Mouse (Mus musculus): Measurements from ENCODE around the gene Zc3h18. TPM values are rescaled to one million over a fixed set of nuclear protein-coding genes. Genes with fewer than 3 reads are reported as not detected.

Zc3h18 gene
- polyA plus RNA-seq, 1 experiment from 2014 or later = 53.9 TPM

DNA sequence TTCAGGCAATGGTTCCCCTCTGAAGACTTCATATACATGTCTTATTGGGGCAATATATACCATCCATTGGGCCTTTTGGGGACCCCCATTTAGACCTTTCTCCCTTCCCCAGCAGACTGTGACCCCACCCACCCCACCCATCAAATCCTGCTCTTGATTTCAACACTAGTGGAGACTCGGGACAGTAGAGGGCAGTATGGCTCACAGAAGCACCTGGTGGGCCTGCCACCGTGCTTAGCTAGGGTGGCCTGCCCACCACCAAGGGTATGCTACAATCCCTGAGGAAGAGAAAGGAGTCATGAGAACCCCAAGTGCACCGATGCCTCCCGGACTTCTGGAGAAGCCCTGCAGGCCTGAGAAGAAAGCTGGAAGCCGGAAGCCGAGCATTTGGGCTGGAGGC lies 37.6 kb upstream of the Zc3h18 start:
- 52% methylated on average over 6 of the region's 6 CpGs for WGBS
- Histone ChIP-seq H3K4me1 (peaks cover 40% of the 10 kb centered on the region), H3K9ac (no peak overlapping the region), H3K27ac (no peak overlapping the region), H3K4me3 (replicated peaks) (no peak overlapping the region), H3K36me3 (peaks cover 42% of the 10 kb centered on the region), H3K27me3 (peaks cover 63% of the 10 kb centered on the region), H3K9me3 (replicated peaks) (no peaks in the 10 kb centered on the region), H3K4me2 (no peak overlapping the region)
- ATAC-seq (replicated peaks; ENCODE audit: low FRiP score) = no peak

DNA sequence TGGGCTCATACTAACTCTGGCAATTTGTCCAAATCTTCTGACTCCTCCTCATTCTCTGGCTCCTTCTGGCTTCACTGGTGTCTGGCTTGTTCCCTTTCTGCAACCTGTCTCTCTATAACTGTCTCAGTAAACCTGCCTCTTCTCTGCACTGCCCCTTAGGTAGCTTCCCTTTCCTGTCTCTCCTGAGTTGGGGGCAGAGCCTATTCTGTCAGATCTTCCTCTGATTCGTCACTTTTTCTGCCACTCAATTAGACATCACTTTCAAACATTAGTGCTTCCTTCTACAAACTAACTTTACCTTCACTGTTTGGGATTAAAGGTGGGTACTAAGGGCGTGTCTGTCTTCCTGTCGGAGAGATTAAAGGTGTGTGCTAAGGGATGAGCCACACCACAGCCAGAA lies 35.6 kb upstream of the Zc3h18 start:
- ATAC-seq (replicated peaks; ENCODE audit: low FRiP score) = no peak
- no peak overlapping the region for H3K4me3 ChIP-seq (replicated peaks)
- H3K27ac ChIP-seq = no peak overlapping the region
- no peak overlapping the region for H3K9ac ChIP-seq
- H3K4me2 ChIP-seq = no peak overlapping the region
- peaks cover 52% of the 10 kb centered on the region for H3K27me3 ChIP-seq
- 92% methylated on average over 3 of the region's 3 CpGs for WGBS
- peaks cover 25% of the 10 kb centered on the region for H3K36me3 ChIP-seq
- H3K9me3 ChIP-seq (replicated peaks) = no peaks in the 10 kb centered on the region
- H3K4me1 ChIP-seq = peaks cover 48% of the 10 kb centered on the region

DNA sequence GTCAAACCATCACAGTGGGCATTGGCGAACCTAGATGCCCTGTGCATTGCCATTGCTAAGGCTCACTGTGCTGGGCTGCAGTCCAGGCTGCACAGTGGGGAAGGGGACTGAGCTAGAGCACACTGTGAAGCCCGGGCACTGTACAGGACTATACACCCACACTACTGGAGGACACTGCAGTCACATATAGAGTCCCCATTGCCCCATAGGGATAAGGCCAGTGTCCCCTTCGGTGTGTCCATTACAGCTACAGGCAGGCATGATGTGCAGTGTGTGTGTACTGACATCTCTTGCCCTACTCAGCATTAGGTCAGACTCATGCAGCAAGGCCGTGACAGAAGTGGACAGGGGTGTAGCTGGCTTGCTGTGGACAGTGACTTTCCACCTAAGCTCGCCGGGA lies 34.6 kb upstream of the Zc3h18 start:
- peaks cover 41% of the 10 kb centered on the region for H3K27me3 ChIP-seq
- H3K36me3 ChIP-seq = peaks cover 15% of the 10 kb centered on the region
- H3K4me1 ChIP-seq = peaks cover 38% of the 10 kb centered on the region
- H3K4me2 ChIP-seq = no peak overlapping the region
- no peak overlapping the region for H3K9ac ChIP-seq
- WGBS = 84% methylated on average over 6 of the region's 6 CpGs
- no peak overlapping the region for H3K4me3 ChIP-seq (replicated peaks)
- H3K9me3 ChIP-seq (replicated peaks) = no peaks in the 10 kb centered on the region
- ATAC-seq (replicated peaks; ENCODE audit: low FRiP score) = no peak
- H3K27ac ChIP-seq = no peak overlapping the region

DNA sequence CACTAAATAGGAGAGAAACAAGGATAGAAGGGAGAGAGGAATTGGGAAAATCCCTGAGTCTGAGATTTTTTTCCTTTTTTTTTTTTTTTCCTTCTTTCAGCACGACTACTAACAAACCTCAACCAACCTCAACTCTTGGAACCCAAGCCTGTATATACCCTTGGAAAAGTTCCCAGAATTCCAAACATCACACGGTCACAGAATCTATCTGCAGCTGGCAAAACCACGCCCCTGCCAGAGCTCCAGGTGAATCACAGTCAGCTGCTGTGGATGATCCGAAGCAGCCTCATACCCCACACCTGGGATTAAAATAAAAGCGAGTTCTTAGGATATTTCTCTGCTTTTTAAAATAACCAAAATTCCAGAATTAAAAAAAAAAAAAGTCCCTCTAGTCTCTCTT lies 34.0 kb upstream of the Zc3h18 start:
- Histone ChIP-seq H3K36me3 (peaks cover 10% of the 10 kb centered on the region), H3K4me3 (replicated peaks) (no peak overlapping the region), H3K4me2 (peak overlapping the region; percentile 65), H3K27me3 (peaks cover 36% of the 10 kb centered on the region), H3K9ac (no peak overlapping the region), H3K9me3 (replicated peaks) (no peaks in the 10 kb centered on the region), H3K27ac (0 out of 2 replicates have a peak overlapping the region, but pooled peaks have one; percentile 3), H3K4me1 (peaks cover 35% of the 10 kb centered on the region)
- no peak for ATAC-seq (replicated peaks; ENCODE audit: low FRiP score)
- WGBS = 41% methylated on average over 5 of the region's 5 CpGs

DNA sequence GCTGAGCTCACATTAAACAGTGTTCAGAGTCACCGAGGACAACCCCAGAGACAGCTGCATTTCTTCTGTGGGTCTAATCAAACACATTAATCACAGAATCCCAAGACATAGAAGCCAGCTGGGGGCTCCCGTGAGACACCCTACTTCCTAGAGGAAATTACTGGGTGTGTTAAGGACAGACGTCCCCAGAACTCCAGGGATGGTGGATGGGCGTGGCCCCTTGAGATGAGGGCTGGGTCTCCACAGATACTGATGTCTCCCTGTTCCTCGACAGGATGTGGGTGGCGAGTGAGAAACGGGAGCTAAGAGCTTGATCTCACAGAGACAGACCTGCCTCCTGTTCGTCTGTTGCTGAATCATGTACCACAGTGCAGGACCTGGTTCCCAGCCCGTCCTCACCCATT lies 33.6 kb upstream of the Zc3h18 start:
- H3K27ac ChIP-seq = 0 out of 2 replicates have a peak overlapping the region, but pooled peaks have one; percentile 3
- H3K36me3 ChIP-seq = peaks cover 5% of the 10 kb centered on the region; the same call in 1 of the 2 replicates
- H3K4me1 ChIP-seq = peaks cover 35% of the 10 kb centered on the region
- H3K9me3 ChIP-seq (replicated peaks) = no peaks in the 10 kb centered on the region
- H3K27me3 ChIP-seq = peaks cover 32% of the 10 kb centered on the region
- peak overlapping the region; percentile 31 for H3K4me3 ChIP-seq (replicated peaks)
- ATAC-seq (replicated peaks; ENCODE audit: low FRiP score) = 0 out of 2 replicates have a peak, but pooled peaks have one; percentile 4
- under 1% methylated on average over 9 of the region's 9 CpGs for WGBS
- peak overlapping the region; percentile 65 for H3K4me2 ChIP-seq
- H3K9ac ChIP-seq = 0 out of 2 replicates have a peak overlapping the region, but pooled peaks have one; percentile 6

DNA sequence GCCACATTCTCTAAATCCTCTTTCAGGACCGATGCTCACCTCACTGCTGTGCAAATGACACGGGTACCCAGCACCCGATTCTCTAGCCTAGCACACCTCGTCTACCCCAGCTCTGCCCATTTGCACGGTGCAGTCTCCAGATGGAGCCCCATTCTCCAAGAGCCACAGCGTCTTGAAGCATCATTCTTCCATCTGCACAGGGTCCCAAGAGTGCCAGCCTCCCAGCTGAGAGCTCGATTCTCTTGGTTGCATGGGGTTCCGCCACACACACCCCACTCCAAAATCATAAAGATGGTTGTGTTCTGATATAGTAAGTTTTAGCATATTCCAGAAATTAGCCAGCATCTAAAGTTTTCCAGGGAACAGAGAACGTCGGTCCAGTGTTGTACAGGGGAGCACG lies 33.1 kb upstream of the Zc3h18 start:
- no peak for ATAC-seq (replicated peaks; ENCODE audit: low FRiP score)
- H3K4me3 ChIP-seq (replicated peaks) = peak overlapping the region; percentile 31
- peaks cover 27% of the 10 kb centered on the region for H3K27me3 ChIP-seq
- peaks cover 4% of the 10 kb centered on the region; the same call in 1 of the 2 replicates for H3K36me3 ChIP-seq
- peak overlapping the region; percentile 65 for H3K4me2 ChIP-seq
- 6% methylated on average over 11 of the region's 11 CpGs for WGBS
- H3K27ac ChIP-seq = no peak overlapping the region
- H3K9ac ChIP-seq = 0 out of 2 replicates have a peak overlapping the region, but pooled peaks have one; percentile 6
- no peaks in the 10 kb centered on the region for H3K9me3 ChIP-seq (replicated peaks)
- H3K4me1 ChIP-seq = peaks cover 35% of the 10 kb centered on the region

DNA sequence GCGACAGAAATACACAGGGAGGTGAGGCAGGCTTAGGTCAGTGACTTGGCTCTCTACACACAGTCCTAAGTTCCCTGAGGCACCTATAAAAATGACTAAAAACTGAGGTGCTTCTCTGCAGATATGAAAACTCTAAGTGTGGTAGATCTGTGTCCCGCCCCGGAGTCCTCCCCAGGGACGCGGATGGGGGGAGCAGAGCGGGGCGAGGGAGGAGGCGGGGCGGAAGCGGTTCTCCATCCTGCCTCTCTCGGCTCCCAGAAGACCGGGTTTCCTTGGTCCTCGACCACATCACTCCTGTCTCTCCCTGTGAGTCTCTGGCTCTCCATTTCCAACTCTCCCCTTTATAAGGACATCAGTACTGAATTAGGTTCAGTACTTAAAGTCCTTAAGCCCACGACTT lies 32.7 kb upstream of the Zc3h18 start:
- Histone ChIP-seq H3K9ac (0 out of 2 replicates have a peak overlapping the region, but pooled peaks have one; percentile 6), H3K36me3 (peaks cover 4% of the 10 kb centered on the region; the same call in 1 of the 2 replicates), H3K4me3 (replicated peaks) (peak overlapping the region; percentile 31), H3K4me1 (peaks cover 35% of the 10 kb centered on the region), H3K9me3 (replicated peaks) (no peaks in the 10 kb centered on the region), H3K27ac (no peak overlapping the region), H3K27me3 (peaks cover 26% of the 10 kb centered on the region), H3K4me2 (peak overlapping the region; percentile 65)
- WGBS = under 1% methylated on average over 14 of the region's 14 CpGs
- ATAC-seq (replicated peaks; ENCODE audit: low FRiP score) = peak; percentile 37; the same call in 1 of the 2 replicates

DNA sequence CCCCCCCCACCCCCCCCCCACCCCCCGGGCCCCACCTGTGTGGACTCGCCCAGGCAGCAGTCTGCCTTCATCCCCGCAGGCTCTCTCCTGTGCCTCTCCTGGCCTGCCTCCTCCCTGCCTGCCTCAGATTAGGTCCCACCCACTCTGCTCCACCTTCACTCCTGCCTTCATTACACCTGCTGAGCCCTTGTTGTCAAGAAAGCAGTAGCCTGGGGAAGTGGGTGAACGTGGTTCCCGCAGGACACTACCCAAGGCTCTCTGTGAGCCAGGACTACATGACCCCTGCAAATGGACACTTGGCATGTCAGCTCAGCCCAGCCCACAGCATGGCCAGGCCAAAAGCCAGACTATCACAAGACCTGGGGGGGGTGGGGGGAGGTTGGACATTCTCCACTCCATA lies 32.2 kb upstream of the Zc3h18 start:
- 2% methylated on average over 2 of the region's 5 CpGs for WGBS
- Histone ChIP-seq H3K27ac (no peak overlapping the region), H3K27me3 (peaks cover 31% of the 10 kb centered on the region), H3K4me2 (peak overlapping the region; percentile 65), H3K4me1 (peaks cover 35% of the 10 kb centered on the region), H3K9me3 (replicated peaks) (no peaks in the 10 kb centered on the region), H3K4me3 (replicated peaks) (no peak overlapping the region; the same call in 1 of the 2 replicates), H3K36me3 (peaks cover 1% of the 10 kb centered on the region; the same call in 1 of the 2 replicates), H3K9ac (no peak overlapping the region)
- ATAC-seq (replicated peaks; ENCODE audit: low FRiP score) = peak; percentile 65

DNA sequence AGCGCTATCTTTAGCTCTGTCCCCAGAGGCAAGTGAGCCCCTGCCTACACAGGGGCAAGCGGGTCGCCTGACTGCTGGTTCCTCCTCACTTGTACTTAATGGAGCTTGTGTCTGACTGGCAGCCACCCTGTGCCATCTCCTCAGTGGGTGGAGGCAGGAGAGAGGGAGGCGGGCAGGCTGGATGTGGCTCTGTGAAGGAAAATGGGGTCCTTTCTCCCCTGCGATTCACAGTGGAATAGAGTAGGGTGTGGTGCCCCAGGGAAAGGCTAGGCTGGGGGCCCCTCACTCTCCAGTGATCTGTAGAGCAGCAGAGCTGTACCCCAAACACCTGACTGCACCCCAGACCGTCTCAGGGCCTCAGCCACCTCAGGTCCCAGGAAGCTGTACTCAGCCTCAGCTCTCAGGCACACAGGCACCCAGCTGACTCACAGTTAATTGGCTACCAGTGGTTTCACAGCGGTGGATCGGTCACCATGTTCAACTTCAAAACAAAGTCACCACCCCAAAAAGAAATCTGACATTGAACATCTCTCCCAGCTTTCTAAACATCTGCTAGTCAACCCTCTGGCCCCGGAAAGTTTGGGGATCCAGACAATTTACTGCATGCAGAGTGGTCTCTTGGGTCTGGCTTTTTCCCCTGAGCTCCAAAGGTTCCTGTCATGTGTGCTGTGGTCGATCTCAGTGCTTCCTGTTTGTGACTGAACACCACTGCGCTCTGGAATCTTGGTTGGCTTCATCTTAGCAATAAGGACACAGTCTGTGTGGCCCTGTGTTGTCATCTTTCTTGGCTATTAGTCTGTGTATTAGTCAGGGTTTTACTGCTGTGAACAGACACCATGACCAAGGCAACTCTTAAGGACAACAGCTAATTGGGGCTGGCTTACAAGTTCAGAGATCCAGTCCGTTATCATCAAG lies 31.0 kb upstream of the Zc3h18 start:
- Histone ChIP-seq H3K27me3 (peaks cover 36% of the 10 kb centered on the region), H3K9ac (no peak overlapping the region), H3K27ac (no peak overlapping the region), H3K36me3 (no peaks in the 10 kb centered on the region), H3K4me3 (replicated peaks) (no peak overlapping the region), H3K9me3 (replicated peaks) (no peaks in the 10 kb centered on the region), H3K4me1 (peaks cover 40% of the 10 kb centered on the region), H3K4me2 (no peak overlapping the region)
- ATAC-seq (replicated peaks; ENCODE audit: low FRiP score) = no peak
- 54% methylated on average over 12 of the region's 12 CpGs for WGBS

DNA sequence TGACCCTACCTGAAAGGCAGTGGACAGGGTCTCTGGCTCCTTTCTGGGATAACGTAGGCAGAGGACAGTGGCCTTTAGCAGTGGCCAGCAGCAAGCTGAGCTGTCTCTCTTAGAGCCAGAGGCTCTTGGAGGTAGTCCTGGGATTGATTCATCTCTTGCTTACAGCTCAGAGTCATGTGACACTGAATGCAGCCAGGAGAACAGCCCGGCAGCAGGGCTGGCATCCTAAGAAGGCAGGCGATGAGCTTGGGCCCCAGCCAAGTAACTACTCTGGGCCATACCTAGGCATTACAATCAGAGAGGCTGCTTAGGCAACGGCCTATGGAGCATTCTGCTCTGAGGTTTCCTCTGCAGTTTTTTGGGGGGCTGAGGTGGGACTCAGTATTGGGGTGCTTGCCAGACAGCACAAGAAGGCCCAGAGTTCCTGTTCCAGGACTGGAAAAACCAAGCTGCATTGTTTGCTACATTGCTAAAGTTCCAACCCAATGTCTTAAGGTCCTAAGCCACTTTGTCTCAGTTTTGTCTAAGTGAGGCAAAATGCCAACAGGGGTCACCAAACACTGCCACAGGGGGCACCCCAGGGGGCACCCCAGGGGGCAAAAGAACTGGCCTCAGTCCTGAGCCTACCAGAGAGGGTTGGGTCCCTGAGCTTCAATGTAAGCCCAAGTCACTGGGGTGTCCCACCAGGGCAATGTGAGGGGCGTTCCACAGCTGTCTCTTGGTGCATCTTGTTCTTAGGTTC lies 28.4 kb upstream of the Zc3h18 start:
- 77% methylated on average over 5 of the region's 5 CpGs for WGBS
- H3K27ac ChIP-seq = no peak overlapping the region
- peaks cover 26% of the 10 kb centered on the region for H3K27me3 ChIP-seq
- ATAC-seq (replicated peaks; ENCODE audit: low FRiP score) = no peak
- peaks cover 29% of the 10 kb centered on the region for H3K4me1 ChIP-seq
- no peaks in the 10 kb centered on the region for H3K36me3 ChIP-seq
- no peak overlapping the region for H3K9ac ChIP-seq
- no peaks in the 10 kb centered on the region for H3K9me3 ChIP-seq (replicated peaks)
- H3K4me3 ChIP-seq (replicated peaks) = no peak overlapping the region
- no peak overlapping the region for H3K4me2 ChIP-seq

DNA sequence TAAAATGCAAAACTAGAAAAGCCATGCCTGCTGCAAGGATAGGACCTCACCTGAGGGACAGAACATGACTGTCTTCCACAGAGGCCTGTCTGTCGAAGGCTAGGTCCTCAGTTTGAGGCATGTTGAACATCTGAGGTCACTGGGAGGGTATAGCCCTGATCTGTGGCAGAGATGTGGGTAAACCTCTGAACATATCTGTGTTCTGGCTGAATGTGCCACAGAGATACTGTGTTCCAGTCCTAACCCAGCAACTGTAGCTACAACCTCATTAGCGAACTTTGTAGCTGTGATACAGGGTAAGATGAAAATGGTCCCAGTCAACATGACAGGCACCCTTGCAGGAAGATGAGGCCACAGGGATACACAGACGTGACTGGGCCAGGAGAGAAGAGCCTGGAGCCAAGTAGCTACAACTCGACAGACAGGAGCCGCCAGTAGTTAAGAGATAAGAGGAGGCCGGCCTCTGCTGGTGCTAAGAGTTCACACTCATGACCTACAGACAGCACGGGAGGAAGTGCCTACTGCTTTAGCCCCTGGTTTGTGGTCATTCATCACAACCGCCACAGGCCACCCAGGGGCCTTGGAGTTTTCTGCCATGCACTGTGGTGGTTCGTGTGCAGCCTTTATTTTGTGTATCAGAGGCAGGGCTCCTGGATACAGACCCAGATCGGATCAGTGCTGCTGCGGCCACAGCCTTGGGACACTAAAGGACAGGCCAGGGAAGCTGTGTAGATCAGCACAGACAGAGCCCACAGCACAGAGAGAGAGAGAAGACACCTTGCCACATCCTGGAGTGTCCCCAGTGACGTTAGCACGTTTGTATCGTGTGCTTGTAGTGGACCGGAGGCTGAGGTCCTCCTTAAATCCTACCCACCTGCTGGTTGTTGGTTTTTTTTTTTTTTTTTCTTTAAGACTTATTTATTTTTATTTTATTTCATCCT lies 26.8 kb upstream of the Zc3h18 start:
- H3K4me2 ChIP-seq = no peak overlapping the region
- peaks cover 18% of the 10 kb centered on the region for H3K27me3 ChIP-seq
- no peaks in the 10 kb centered on the region for H3K9me3 ChIP-seq (replicated peaks)
- H3K36me3 ChIP-seq = no peaks in the 10 kb centered on the region
- no peak for ATAC-seq (replicated peaks; ENCODE audit: low FRiP score)
- WGBS = 39% methylated on average over 15 of the region's 15 CpGs
- H3K9ac ChIP-seq = no peak overlapping the region
- no peak overlapping the region for H3K27ac ChIP-seq
- peaks cover 20% of the 10 kb centered on the region for H3K4me1 ChIP-seq
- H3K4me3 ChIP-seq (replicated peaks) = no peak overlapping the region

Data from kidney, embryonic 15.5 days (tissue).